Mouse (Mus musculus) right cerebral cortex, adult 18-20 months (tissue): ENCODE data around the gene Polg.

Experiments
- DNase-seq: peaks from one replicate; pipeline ENCODE4 v3.0.0; 2022; ENCODE audit warnings: mixed read lengths

The Polg gene

DNA sequence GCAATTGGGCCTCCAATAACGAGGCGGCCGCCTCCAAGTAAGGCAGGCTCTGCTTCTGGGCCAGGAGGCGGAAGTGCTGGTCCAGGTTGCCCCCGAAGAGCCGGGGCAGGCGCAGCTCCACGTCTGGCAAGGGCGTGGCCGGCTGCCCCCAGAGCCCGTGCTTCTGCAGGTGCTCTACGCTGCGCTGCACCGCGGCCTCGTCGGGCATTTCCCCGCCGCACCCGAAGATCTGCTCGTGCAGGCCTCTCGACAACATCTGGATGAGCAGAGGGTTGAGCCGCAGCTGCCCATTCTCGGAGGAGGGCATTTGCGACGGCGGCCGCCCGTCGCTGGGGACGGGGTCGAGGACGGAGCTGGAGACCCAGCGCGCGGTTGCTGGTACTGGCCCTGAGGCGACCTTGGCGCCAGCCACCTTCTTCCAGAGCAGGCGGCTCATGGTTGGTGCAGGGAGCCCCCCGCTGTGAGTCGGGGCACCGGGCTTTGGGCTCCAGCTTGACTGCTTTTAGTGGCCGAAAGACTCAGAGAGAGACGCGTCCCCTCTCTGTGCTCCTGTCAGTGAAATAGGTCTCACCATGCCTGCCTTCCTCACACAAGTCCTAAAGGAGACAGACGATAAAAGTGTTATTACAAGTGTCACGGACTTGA, 1.3 kb downstream of the Polg start:
- no peak for DNase-seq

DNA sequence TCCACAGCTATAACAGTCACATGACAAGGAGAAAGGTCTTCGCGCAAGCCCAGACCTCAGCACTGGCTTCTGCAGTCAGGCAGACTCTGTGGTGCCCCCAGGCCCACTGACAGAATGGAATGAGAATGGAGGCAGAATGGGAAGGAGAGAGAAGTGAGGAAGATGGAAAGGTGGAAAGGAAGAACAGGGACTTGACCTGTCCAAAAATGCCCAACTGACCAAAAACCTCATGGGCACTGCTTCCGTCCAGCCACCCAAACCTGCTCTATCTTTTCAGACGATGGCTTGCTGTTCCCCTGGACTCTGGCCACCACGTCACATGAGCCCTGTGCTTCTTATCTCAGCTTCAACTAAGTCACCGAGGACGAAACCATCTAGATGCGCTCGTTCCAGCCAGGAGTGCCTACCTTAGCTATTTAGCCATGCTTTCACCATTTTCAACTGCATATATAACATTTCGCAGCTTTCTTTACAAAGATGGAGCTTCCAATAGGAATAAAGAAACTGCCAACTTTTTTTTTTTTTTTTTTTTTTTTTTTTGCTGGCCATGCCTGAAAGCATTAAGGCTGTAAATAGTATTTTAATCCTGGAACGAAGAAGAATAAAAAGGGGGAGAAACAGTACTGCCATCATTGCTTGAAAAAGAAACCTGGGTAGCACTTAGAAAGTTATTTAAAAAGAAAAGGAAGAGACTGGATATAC, 2.6 kb downstream of the Polg start:
- no peak for DNase-seq

DNA sequence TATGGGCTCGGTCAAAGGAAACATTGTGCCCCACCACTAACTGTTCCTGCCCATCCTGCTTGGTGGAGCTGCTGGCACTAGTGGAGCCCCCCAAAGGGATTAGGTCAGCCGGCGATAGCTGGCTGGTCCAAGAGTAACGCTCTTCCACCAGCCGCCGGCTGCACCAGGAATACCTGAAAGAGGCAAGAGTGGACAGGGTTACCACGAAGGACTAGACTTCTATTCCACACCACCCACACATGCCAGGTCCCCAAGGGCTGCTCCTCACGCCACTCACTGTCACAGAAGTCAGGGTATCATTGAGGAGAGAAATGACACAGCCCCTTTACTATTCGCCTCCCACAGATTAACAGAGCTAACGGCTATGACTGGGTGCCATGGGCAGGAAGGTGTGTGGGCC, 4.4 kb downstream of the Polg start:
- no peak for DNase-seq

DNA sequence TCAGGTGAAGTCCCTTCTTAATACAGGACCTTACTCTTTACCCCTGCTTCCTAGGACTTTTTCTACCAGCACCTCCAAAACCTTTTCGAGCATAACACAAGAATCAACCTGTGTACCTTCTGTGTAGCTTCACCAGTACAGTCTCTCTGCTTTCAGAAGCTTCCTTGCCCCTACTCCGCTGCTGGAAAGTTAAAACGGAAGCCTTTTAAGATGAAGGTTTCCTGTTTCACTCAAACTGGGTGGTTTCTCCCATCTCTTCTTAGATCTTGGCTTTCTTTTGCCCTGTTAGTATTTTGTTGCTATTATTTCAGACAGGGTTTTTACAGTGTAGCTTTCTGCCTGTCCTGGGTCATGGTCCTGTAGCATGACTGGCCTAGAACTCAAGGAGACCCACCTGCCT, 18.7 kb downstream of the Polg start:
- DNase-seq = no peak

DNA sequence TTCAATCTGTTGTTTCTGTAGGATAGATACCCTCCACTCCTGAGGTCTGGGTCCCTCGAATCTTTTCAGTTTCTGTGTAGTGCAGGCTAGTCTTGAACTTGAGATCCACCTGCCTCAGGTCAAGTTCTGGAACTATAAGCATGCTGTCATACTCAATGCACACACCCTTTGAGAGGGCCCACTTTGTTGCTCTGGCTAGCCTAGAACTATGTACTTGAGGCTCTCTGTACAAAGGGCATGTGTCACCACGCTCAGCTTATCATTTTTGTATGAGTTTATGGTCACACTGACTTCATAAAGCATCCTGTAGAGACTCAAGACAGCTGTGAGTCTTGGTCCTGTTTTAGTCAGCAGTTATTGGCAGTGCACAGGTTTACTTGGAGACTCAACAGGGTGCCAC, 19.1 kb downstream of the Polg start:
- DNase-seq = no peak

DNA sequence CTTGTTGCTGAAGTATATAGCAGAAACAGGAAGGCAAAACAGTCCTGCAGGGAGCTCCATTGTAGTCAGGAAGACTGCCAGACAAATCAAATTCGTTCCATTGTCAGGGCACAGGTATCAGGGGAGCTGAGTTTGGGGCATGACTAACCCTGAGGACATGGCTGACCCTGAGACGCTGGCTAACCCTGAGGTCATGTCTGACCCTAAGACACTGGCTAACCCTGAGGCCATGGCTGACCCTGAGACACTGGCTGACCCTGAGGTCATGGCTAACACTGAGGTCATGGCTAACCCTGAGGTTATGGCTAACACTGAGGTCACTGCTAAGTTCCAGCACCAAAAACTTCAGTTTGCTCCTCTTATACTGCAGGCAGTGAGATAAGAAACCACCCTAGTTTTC, 26.1 kb downstream of the Polg start:
- DNase-seq = no peak

DNA sequence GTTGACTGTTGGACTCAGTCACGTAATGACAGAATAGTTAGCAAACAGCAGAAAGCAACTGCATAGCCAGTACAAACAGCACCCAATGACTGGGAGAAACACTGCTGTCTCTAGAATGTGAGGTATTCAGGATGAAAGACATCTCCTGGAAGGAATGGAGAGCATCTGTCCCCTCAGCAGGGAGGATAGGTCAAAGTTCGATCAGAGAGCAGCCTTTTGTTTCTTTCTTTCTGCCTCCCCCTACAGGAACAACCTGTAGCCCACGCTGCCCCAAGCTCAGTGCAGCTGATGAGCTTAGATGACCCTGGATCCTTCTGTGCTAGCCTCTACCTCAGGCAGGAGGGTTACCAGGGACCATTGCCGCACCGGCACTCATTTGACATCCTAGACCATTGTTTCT, 37.9 kb downstream of the Polg start:
- DNase-seq = no peak

DNA sequence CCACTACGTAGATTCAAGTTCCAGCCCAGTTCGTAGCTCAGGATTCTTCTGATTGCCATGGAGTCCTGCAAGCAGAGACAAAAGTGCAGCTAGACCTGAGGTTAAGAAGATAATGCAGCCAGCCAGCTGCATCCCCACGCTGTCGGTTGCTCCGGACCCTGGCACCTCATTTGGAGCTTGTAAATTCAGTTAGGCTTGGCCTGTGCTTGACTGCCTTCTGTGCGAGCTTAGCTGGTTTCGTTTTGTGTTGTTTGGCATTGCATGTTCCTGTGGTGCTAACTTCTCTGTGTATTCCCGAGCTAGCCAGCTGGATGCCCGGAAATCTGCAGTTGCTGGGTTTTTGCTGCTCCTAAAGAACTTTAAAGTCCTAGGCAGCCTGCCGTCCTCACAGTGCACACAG, 40.4 kb downstream of the Polg start:
- no peak for DNase-seq

DNA sequence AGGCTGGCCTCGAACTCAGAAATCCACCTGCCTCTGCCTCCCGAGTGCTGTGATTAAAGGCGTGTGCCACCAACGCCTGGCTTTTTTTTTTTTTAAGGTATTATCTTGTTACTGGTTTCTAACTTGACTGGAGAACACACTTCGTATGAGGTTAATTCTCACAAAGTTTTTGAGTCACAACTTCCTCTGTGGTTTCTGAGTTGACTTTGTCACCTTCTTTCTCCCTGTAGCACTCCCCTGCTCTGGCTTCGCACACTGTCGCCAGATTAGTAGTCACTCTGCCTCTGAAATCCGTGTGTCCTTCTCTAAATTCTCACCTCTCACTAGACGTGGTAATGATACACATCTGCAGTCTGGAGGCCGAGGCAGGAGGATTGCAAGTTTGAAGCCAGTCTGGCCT, 43.3 kb downstream of the Polg start:
- no peak for DNase-seq

DNA sequence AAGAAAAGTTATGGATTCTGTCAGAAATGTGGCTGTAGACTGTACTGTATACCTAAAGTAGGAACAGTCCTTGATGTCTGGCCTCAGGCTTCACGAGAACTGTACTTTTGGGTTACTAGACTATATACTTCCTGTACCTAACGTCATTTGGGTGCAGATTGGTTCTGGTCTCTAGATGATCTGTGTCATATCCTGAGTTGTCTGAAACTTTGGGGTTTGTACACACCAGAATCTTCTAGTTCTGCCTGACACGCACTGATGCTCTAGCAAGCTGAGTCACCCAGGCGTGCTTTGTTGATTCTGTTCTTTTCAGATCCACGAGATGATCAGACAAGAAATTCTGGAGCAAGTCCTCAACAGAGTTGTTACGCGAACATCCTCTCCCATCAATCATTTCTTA, 46.2 kb downstream of the Polg start:
- no peak for DNase-seq

DNA sequence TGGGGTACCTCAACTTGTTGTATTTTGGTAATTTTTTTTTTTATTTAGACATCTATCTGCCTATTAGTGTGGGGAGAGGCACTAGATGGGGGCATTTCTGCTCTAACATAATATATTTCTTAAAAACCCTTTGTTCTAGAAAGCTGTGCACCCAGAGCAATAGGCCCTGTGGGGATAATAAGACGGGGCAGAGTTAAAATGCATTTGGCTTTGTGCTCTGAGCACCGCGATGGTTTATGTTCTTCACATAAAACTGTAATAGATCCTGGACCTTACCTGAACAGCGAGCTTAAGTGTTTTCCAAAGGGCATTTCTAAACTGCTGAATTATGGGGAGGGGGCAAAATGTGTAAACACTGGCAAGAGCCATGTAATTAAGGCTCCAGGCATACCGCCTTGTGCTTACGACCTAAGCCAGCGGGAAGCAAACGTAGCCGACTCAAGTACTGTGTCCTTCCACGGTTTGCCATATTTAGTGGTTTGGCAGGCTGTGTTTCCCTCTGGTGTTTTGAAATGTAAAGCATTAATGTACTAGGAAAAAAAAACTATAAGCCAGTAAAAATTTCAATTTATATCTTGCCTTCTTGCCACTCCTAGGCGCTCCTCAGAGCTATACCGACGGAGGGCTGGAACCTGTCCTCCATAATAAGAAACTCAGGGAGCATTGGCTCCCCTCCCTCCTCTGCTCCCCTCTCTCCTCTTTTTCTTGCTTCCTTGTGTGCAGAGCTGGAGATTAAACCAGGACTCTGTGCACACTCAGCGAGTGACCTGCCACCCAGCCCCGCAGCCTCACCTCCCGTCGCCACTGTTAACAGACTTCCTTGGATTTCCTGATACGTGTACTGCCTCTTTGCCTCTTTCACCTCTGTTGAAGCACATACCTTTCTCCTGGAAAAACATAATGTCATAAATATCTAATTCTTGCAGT, 51.5 kb downstream of the Polg start:
- DNase-seq = no peak

DNA sequence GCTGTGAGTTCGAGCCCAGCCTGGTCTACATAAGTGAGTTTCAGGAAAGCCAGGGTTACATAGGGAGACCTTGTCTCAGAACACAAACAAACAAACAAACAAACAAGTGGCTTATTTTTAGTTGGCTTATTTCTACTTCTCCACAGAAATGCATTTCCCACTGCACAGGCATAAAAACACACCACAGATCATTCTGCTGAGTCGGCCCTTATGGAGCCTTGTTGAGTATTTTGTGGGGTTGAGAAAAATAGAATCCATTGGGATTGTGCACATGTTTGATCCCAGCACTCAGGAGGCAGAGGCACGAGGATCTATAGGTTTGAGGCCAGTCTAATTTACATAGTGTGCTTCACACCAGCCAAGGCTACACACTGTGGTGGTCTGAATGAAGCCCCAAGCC, 65.9 kb downstream of the Polg start:
- no peak for DNase-seq

DNA sequence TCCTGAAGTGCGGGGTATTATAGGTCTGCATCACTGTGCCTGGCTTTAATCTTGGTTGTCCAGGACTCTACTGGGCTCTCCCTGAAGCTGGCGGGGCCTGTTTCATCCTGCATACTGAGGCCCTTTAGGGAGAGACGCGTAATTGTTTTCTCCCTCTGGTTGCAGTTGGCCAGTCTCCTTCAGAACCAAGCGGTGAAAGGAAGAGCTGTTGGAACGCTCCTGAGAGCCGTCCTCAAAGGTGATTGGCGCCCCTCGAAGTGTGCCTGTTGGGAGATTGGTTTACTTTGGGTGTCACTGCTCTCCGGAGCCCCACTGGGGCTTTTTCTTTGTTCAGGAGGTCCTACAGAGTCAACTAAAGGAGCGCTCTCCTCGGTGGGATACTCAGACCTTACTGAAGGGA, 67.2 kb downstream of the Polg start:
- DNase-seq = no peak

DNA sequence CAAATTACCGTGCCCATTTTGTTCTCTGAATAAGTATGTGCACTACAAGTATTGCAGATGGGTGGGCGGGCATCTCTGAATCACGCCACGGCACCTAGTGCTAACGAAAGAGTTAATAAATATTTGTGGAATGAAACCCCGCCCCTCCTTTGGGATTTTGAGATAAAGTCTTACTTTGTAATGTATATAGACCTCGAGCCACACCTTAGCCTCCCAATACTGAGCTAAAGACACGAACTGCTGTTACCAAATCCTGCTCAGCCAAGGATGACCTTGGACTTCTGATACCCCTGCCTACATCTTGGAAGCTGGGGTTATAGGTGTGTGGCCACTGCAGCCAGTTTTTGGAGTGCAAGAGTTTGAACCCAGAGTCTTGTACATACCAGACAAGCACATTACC, 67.7 kb downstream of the Polg start:
- no peak for DNase-seq

DNA sequence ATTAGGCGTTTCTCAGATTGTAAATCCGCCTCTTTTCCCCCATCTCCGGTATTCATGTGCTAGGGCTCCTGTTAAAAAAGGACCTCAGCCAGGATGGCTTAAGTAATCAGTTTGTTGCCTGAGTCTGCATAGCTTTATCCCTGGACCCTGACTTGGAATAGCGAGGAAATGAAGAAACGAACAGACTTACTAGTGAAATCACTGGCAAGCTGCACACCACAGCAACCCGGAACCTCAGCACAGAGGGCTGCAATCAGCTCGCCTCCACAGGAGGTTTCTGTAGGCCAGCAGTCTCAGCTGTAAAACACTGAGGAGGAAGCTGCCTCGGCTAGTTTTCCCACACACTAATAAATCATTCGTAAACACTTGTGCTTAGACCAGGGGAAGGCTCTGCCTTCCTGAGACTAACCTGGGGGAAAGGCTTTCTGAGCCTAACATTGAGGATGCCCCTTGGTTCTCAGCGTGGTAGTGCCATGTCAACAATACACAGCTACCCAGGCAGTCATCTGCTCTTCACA, 68.7 kb downstream of the Polg start:
- DNase-seq = no peak
